Mouse (Mus musculus) neural tube, embryonic 11.5 days (tissue): ENCODE results near the gene Tmem213. TPM values are rescaled to one million over a fixed set of nuclear protein-coding genes. Genes with fewer than 3 reads are reported as not detected.

Experiments used
- ATAC-seq: fragments of 200-750 bp; cut with Nextera tagmentation; 2 replicates; pipeline ENCODE4 v1.8.0; 2017; ENCODE audit warnings: moderate number of reproducible peaks, mild to moderate bottlenecking, moderate TSS enrichment, moderate library complexity; ENCODE audit not compliant: insufficient read depth, low FRiP score, low TSS enrichment
- DNase-seq: peaks from one replicate; pipeline ENCODE4 v3.0.0-alpha.2; 2015; ENCODE audit warnings: low spot score
- H3K27ac ChIP-seq: fragments of 300-500 bp; sonication (generic); 2 replicates; pipeline ENCODE4 v1.5.1; 2014; ENCODE audit warnings: low read depth, mild to moderate bottlenecking, low read length
- H3K27me3 ChIP-seq: fragments of 300-500 bp; sonication (generic); 2 replicates; pipeline ENCODE4 v1.6.1; 2014; ENCODE audit warnings: mild to moderate bottlenecking, low read length, mixed read lengths; ENCODE audit not compliant: control insufficient read depth, insufficient read depth
- H3K36me3 ChIP-seq: fragments of 300-500 bp; sonication (generic); 2 replicates; pipeline ENCODE4 v1.6.1; 2014; ENCODE audit warnings: mild to moderate bottlenecking, low read length, moderate library complexity, mixed read lengths; ENCODE audit not compliant: control insufficient read depth, insufficient read depth
- H3K4me1 ChIP-seq: fragments of 300-500 bp; sonication (generic); 2 replicates; pipeline ENCODE4 v1.6.1; 2014; ENCODE audit warnings: low read length, mixed read lengths; ENCODE audit not compliant: control insufficient read depth, insufficient read depth
- H3K4me2 ChIP-seq: fragments of 300-500 bp; sonication (generic); 2 replicates; pipeline ENCODE4 v1.6.1; 2014; ENCODE audit warnings: low read depth, mild to moderate bottlenecking, moderate library complexity
- H3K4me3 ChIP-seq: fragments of 300-500 bp; sonication (generic); 2 replicates; pipeline ENCODE4 v1.5.1; 2014; ENCODE audit warnings: low read depth, low read length
- H3K9ac ChIP-seq: fragments of 300-500 bp; sonication (generic); 2 replicates; pipeline ENCODE4 v1.6.1; 2014; ENCODE audit warnings: mild to moderate bottlenecking, low read length
- H3K9me3 ChIP-seq: fragments of 300-500 bp; sonication (generic); 2 replicates; pipeline ENCODE4 v1.6.1; 2016; ENCODE audit warnings: low read length; ENCODE audit not compliant: control insufficient read depth
- WGBS: fragments of 180-500 bp; shearing (Covaris S2); extraction: QIAGEN DNeasy Blood & Tissue Kit; methylation state at CpG from one replicate; pipeline ENCODE4 v1.1.7; 2014; 5-methylcytosine and 5-hydroxymethylcytosine counted together
- polyA plus RNA-seq: library from polyadenylated mRNA; unstranded; fragments of >200 nt; fragmentation: Nextera tagmentation; extraction: Ambion mirVana; gene quantifications from 2 replicates; pipeline ENCODE4 v1.2.1, GENCODE M21; 2014

Tmem213 gene
- polyA plus RNA-seq, 1 experiment from 2014 or later = not detected

DNA sequence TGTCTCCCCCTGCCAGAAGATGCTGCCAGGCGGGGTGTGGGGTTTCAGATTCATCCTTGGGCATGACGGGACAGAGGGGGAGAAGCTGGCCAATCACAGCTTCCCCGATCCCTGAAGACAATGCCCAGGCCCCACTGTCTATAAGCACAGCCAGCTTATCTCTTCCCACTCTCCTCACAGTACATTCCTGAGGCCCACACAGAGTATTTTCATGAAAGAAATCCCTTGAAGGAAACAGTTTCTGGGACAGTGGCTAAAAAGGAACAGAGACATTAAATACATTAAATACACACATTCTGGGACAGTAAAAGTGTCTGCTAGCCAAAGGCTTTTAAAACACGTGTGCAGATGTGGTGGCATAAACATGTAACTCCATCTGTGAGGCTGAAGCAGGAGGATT, 28.7 kb upstream of the Tmem213 start:
- no peak for ATAC-seq
- H3K36me3 ChIP-seq = no peaks in the 10 kb centered on the region
- WGBS = 78% methylated on average over 4 of the region's 4 CpGs

DNA sequence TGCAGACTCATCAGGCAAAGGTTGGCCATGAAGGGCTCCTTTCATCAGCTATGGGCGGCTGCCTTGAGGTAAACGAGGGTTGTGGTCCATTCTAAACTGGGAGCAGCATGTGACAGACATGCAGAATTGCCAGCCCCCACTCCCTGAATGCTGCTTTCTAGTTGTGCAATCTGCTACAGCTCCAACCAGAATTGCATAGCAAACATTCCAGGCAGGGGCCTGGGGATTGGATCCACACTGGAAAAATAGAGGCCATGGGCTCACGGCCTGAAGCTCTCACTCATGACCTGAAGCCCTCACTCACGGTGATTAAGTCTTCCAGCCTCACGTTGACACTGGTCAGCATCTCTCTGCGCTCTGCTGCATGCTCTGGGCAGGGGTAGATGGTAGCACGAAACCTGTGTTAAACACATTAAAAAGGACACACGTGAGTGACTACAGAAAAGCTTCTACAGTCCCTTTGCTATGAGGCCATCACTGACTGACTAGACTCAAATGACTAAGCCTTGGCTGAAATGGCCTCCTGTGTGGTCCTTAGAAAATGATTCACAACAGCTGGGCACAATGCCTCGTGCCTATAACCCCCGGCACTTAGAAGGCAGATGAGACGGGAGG, 27.2 kb upstream of the Tmem213 start:
- Histone ChIP-seq H3K27ac (no peak overlapping the region), H3K27me3 (no peaks in the 10 kb centered on the region), H3K4me3 (no peak overlapping the region), H3K4me1 (no peaks in the 10 kb centered on the region), H3K4me2 (no peak overlapping the region), H3K9ac (no peak overlapping the region), H3K9me3 (no peaks in the 10 kb centered on the region), H3K36me3 (no peaks in the 10 kb centered on the region)
- DNase-seq = no peak
- WGBS = 62% methylated on average over 11 of the region's 11 CpGs
- ATAC-seq = no peak

More for the DNA sequence above, 28.7 kb upstream of the Tmem213 start:
- Histone ChIP-seq H3K9me3 (no peaks in the 10 kb centered on the region), H3K4me1 (no peaks in the 10 kb centered on the region), H3K9ac (no peak overlapping the region), H3K27me3 (no peaks in the 10 kb centered on the region), H3K27ac (no peak overlapping the region), H3K4me3 (no peak overlapping the region), H3K4me2 (no peak overlapping the region)
- DNase-seq = no peak

DNA sequence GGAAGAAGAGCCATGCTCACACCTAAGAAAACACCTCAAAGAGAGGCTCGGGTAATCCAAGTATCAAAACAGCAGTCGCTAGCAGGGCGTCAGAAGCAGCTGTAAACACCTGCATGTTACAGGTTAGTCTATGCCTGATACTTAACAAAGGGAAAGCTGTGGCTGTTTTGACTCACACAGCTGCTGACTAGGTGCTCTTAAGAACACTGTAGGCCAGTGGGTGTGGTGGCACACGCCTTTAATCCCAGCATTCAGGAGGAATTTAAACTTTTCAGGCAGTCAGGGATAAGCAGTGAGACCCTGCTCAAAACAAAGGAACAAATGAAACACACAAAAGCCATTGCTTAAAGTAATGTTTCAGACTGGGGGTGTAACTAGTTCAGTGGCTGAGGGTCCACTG, 25.9 kb upstream of the Tmem213 start:
- H3K27ac ChIP-seq = no peak overlapping the region
- no peaks in the 10 kb centered on the region for H3K9me3 ChIP-seq
- no peaks in the 10 kb centered on the region for H3K4me1 ChIP-seq
- H3K27me3 ChIP-seq = no peaks in the 10 kb centered on the region
- DNase-seq (no peak), ATAC-seq (no peak)
- no peak overlapping the region for H3K4me3 ChIP-seq
- H3K4me2 ChIP-seq = no peak overlapping the region
- 51% methylated on average over 4 of the region's 4 CpGs for WGBS
- H3K36me3 ChIP-seq = no peaks in the 10 kb centered on the region
- no peak overlapping the region for H3K9ac ChIP-seq

DNA sequence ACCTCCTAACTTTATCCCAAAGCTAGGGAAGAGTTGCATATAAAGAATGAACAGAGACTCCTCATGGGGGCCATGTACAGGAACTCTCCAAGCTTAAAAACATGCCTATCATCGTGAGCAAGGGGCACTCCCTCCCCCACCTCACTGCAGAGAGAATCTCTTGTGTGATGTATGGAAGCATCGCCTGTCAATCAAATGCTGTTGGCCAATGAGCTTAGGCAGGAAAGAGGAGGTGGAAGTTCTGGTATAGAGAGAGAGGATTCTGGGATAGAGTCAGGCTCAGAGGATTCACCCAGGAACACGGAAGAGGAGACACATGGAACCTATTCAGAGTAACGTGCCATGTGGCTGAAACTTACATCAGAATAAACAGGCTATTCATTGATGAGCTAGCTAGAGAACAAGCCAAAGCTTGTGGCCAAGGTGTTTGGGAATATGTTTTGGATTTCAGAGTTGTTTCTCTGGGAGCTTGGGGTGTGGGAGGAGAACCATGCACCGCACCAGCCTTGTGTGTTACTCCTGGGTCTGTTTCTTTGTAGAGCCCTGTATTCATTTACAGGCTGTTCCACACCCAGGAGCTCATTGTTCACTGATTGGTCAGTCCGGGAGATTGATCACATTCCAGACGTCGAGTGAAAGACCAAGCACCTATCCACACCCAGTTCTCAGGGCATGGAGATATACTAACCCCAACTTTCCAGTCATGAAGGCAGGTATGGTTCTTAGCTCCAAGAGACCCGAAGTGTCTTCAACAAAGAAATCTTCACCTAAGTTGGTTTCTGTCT, 21.6 kb upstream of the Tmem213 start:
- no peaks in the 10 kb centered on the region for H3K9me3 ChIP-seq
- H3K36me3 ChIP-seq = no peaks in the 10 kb centered on the region
- no peak overlapping the region for H3K4me3 ChIP-seq
- no peak overlapping the region for H3K4me2 ChIP-seq
- ATAC-seq (no peak), DNase-seq (no peak)
- H3K9ac ChIP-seq = no peak overlapping the region
- H3K27me3 ChIP-seq = no peaks in the 10 kb centered on the region
- no peaks in the 10 kb centered on the region for H3K4me1 ChIP-seq
- H3K27ac ChIP-seq = no peak overlapping the region
- 82% methylated on average over 9 of the region's 9 CpGs for WGBS

DNA sequence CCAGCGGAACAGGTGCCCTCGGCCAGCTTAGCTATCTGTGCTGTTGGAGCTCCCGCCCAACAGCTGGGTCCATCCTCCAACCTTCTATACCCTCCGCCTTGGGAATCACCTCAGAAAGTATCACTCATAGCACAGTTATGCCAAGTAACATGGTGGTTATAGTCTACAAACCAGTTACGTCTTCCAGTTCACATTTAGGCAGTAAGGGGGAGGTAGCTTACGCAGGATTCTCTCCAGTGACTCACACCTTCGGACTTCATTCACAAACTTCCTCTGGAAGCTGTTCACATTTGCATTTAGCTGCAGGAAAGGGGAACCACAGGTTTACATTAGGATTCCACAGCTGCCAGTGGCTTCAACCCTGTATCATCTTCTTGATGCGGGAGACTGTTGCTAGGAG, 16.5 kb upstream of the Tmem213 start:
- H3K27ac ChIP-seq = no peak overlapping the region
- no peaks in the 10 kb centered on the region for H3K9me3 ChIP-seq
- H3K36me3 ChIP-seq = no peaks in the 10 kb centered on the region
- H3K27me3 ChIP-seq = no peaks in the 10 kb centered on the region
- H3K9ac ChIP-seq = no peak overlapping the region
- ATAC-seq (no peak), DNase-seq (no peak)
- 96% methylated on average over 8 of the region's 8 CpGs for WGBS
- H3K4me3 ChIP-seq = no peak overlapping the region
- H3K4me2 ChIP-seq = no peak overlapping the region
- no peaks in the 10 kb centered on the region for H3K4me1 ChIP-seq

DNA sequence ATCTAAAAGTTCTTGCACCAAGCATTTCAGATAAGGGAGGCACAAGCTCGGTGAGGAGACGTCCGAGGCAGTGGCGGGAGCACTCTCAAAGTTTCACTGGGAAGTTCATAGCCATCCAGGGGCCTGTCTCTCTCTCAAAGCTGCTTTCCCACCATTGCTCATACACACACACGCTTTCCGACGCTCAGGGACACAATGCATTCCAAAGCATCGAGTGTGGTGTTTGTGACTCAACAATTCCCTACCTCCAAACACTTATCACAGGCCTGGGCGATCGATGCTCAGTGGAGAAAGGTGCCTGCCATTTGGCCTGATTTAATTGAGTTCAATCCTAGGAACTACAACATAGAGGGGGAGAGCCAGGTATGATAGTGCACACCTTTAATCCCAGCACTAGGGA, 14.4 kb upstream of the Tmem213 start:
- H3K4me3 ChIP-seq = no peak overlapping the region
- 93% methylated on average over 10 of the region's 10 CpGs for WGBS
- H3K4me1 ChIP-seq = no peaks in the 10 kb centered on the region
- H3K4me2 ChIP-seq = no peak overlapping the region
- H3K27me3 ChIP-seq = no peaks in the 10 kb centered on the region
- ATAC-seq (no peak), DNase-seq (no peak)
- H3K9me3 ChIP-seq = no peaks in the 10 kb centered on the region
- H3K27ac ChIP-seq = no peak overlapping the region
- H3K36me3 ChIP-seq = no peaks in the 10 kb centered on the region
- H3K9ac ChIP-seq = no peak overlapping the region

DNA sequence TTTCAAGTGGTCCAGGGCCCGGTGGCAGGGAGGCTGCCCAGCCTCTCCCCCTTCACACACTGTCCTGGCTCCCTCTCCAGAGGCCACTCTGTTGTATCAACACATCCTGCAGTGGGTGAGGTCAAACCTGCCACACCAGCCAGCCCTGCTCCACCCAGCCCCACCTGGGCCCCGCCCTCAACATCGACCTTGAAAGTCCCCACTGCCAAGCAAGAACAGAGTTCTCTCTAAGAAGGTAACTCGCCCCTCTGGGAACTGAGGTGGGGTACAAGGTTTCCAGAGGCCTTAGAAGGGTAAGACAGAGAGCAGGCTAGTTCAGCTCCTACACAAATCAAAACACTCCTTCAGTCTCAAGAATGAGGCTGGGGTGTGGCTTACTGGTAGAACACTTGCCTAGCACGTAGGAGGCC, 12.1 kb upstream of the Tmem213 start:
- no peak overlapping the region for H3K4me3 ChIP-seq
- H3K36me3 ChIP-seq = no peaks in the 10 kb centered on the region
- no peaks in the 10 kb centered on the region for H3K9me3 ChIP-seq
- H3K9ac ChIP-seq = no peak overlapping the region
- ATAC-seq = no peak
- no peaks in the 10 kb centered on the region for H3K27me3 ChIP-seq
- WGBS = 75% methylated on average over 5 of the region's 5 CpGs
- DNase-seq = no peak
- no peaks in the 10 kb centered on the region for H3K4me1 ChIP-seq
- H3K4me2 ChIP-seq = no peak overlapping the region
- no peak overlapping the region for H3K27ac ChIP-seq

DNA sequence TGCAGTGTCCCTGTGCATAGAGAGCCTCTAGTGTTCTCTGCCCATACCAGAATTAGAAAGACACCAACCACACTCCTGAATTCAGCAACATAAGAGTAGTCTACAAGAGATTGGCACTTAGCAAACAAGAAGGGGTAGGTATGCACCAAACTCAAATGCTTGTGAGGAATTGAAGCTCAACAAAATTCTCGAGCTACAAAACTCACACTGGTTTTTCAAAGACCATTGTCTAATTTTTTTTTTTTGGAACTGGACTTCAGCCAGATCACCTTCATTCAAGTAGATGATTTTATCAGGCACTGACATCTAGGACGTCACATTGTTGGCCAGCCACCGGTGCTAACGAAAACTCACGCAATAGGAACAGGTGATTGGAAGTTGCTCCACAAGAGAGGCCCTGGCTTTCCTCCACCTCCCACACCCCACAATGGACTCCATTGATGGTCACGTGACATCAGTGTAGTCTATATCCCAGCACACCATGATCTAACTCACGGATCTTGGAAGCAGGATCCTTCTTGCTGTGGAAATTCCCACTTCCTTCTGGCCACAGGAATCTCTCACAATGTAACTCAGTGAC, 6.7 kb upstream of the Tmem213 start:
- H3K4me1 ChIP-seq = no peaks in the 10 kb centered on the region
- H3K36me3 ChIP-seq = no peaks in the 10 kb centered on the region
- no peak overlapping the region for H3K9ac ChIP-seq
- H3K27ac ChIP-seq = no peak overlapping the region
- WGBS = 84% methylated on average over 7 of the region's 7 CpGs
- no peaks in the 10 kb centered on the region for H3K9me3 ChIP-seq
- no peak overlapping the region for H3K4me3 ChIP-seq
- DNase-seq (no peak), ATAC-seq (no peak)
- H3K4me2 ChIP-seq = no peak overlapping the region
- no peaks in the 10 kb centered on the region for H3K27me3 ChIP-seq

DNA sequence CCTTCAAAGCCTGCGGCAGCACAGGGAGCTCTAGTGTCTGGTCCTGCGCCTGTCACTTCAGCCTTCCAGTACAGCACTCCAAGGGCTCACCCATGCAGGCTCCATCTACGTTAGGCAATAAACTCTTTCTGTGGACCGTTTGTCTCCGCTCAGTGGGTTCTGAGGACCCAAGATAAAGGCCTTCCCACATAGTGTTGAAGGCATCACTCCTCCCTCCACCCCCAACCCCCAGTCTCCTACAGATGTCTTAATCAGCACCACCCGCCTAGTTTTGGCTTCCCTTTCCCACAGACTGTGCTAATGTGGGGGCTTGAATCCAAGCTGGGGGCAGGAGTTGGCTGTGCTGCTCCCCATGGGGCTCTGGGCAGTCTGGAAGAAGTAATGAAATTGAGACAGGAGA, 5.3 kb upstream of the Tmem213 start:
- no peak for ATAC-seq
- Histone ChIP-seq H3K36me3 (no peaks in the 10 kb centered on the region), H3K27me3 (no peaks in the 10 kb centered on the region), H3K4me3 (no peak overlapping the region), H3K9ac (no peak overlapping the region), H3K27ac (no peak overlapping the region), H3K4me1 (no peaks in the 10 kb centered on the region), H3K4me2 (no peak overlapping the region), H3K9me3 (no peaks in the 10 kb centered on the region)
- WGBS = 47% methylated on average over 6 of the region's 6 CpGs
- DNase-seq = no peak
